Mouse (Mus musculus): ENCODE results near the gene Ankrd13b. TPM values are rescaled to one million over a fixed set of nuclear protein-coding genes. Genes with fewer than 3 reads are reported as not detected.

The Ankrd13b gene
- total and polyA plus RNA-seq, 3 experiments: 22.6 to 54.0 TPM; not detected in 1

- Histone ChIP-seq H3K27ac (ENCODE audit: control insufficient read depth, low read depth, low read length) (no peak overlapping the region), H3K4me1 (ENCODE audit: control insufficient read depth in 1 of 2, insufficient read depth in 2 of 2, low read length in 2 of 2) (peaks cover 23 to 29% of the 10 kb centered on the region in 2 experiments)
- no peak for DNase-seq (ENCODE audit: low read depth, low spot score)
Observed at GRCm38 (mm10) chr11:77442186-77443170, 47.0 kb downstream of the Ankrd13b start.

GRCm38 (mm10) chr11:77441020-77441419 lies 48.5 kb downstream of the Ankrd13b start:
- no peak for TF ChIP-seq MYB (IDR thresholded peaks at IDR 0.05; ENCODE audit: low read depth, low read length)
- Histone ChIP-seq H3K4me3 (ENCODE audit: control insufficient read depth in 1 of 2, insufficient read depth in 1 of 2, low read depth in 2 of 2, low read length in 2 of 2) (no peak overlapping the region), H3K36me3 (ENCODE audit: control insufficient read depth in 1 of 2, insufficient read depth in 2 of 2, low read length in 2 of 2) (peaks cover 8 to 22% of the 10 kb centered on the region in 2 experiments), H3K9me3 (replicated peaks; ENCODE audit: insufficient read depth, low read length) (no peaks in the 10 kb centered on the region), H3K79me2 (ENCODE audit: control insufficient read depth, insufficient read depth, low read length, poor library complexity) (no peaks in the 10 kb centered on the region), H3K27me3 (ENCODE audit: control insufficient read depth in 1 of 2, insufficient read depth in 2 of 2, low read length in 2 of 2) (no peaks in the 10 kb centered on the region), H3K4me1 (ENCODE audit: control insufficient read depth in 1 of 2, insufficient read depth in 2 of 2, low read length in 2 of 2) (peaks cover 16 to 20% of the 10 kb centered on the region in 2 experiments), H3K9ac (ENCODE audit: control insufficient read depth, low read depth, low read length, poor library complexity, severe bottlenecking) (no peak overlapping the region), H3K27ac (ENCODE audit: control insufficient read depth, low read depth, low read length) (no peak overlapping the region)
- no peak for DNase-seq (ENCODE audit: low read depth, low spot score)

More at GRCm38 (mm10) chr11:77442186-77443170, 47.0 kb downstream of the Ankrd13b start:
- no peak overlapping the region for H3K9ac ChIP-seq (ENCODE audit: control insufficient read depth, low read depth, low read length, poor library complexity, severe bottlenecking)
- TF ChIP-seq POLR2AphosphoS5 (IDR thresholded peaks at IDR 0.05; ENCODE audit: borderline replicate concordance, low read depth, low read length) (no peak), CTCF (IDR thresholded peaks at IDR 0.05 in 2 of 3, conservative IDR thresholded peaks at IDR 0.05 in 1 of 3; ENCODE audit: control insufficient read depth in 1 of 3, insufficient read depth in 1 of 3, low read depth in 2 of 3, low read length in 3 of 3, poor library complexity in 1 of 3, severe bottlenecking in 1 of 3) (no peak), BHLHE40 (IDR thresholded peaks at IDR 0.05; ENCODE audit: borderline replicate concordance, low read depth, low read length) (no peak), POLR2A (IDR thresholded peaks at IDR 0.05; ENCODE audit: control insufficient read depth in 1 of 2, insufficient read depth in 1 of 2, low read depth in 1 of 2, low read length in 2 of 2, poor library complexity in 1 of 2) (no peak), TCF12 (IDR thresholded peaks at IDR 0.05; ENCODE audit: low read depth, low read length) (no peak), POLR2AphosphoS2 (IDR thresholded peaks at IDR 0.05; ENCODE audit: low read length) (no peak), ZMIZ1 (IDR thresholded peaks at IDR 0.05; ENCODE audit: low read depth, low read length) (no peak), E2F4 (IDR thresholded peaks at IDR 0.05; ENCODE audit: borderline replicate concordance, low read depth, low read length) (no peak), MEF2A (IDR thresholded peaks at IDR 0.05; ENCODE audit: extremely low read depth, insufficient replicate concordance, low read depth, low read length, poor library complexity, severe bottlenecking) (no peak)
- no peaks in the 10 kb centered on the region for H3K9me3 ChIP-seq (replicated peaks; ENCODE audit: insufficient read depth, low read length)
- H3K4me3 ChIP-seq (ENCODE audit: control insufficient read depth in 1 of 2, insufficient read depth in 1 of 2, low read depth in 2 of 2, low read length in 2 of 2): no peak overlapping the region
- H3K27me3 ChIP-seq (ENCODE audit: control insufficient read depth in 1 of 2, insufficient read depth in 2 of 2, low read length in 2 of 2): no peaks in the 10 kb centered on the region
- no peaks in the 10 kb centered on the region for H3K79me2 ChIP-seq (ENCODE audit: control insufficient read depth, insufficient read depth, low read length, poor library complexity)
- peaks cover 8 to 33% of the 10 kb centered on the region in 2 experiments for H3K36me3 ChIP-seq (ENCODE audit: control insufficient read depth in 1 of 2, insufficient read depth in 2 of 2, low read length in 2 of 2)

- H3K36me3 ChIP-seq (ENCODE audit: control insufficient read depth in 1 of 2, insufficient read depth in 2 of 2, low read length in 2 of 2): peaks cover 8 to 12% of the 10 kb centered on the region in 2 experiments
- no peak for TF ChIP-seq ZMIZ1 (IDR thresholded peaks at IDR 0.05; ENCODE audit: low read depth, low read length)
- no peak for TF ChIP-seq CHD1 (IDR thresholded peaks at IDR 0.05; ENCODE audit: low read depth, low read length)
- no peak for TF ChIP-seq SIN3A (IDR thresholded peaks at IDR 0.05; ENCODE audit: low read length)
- TF ChIP-seq NELFE (IDR thresholded peaks at IDR 0.05; ENCODE audit: low read depth, low read length): no peak
- no peak for TF ChIP-seq RAD21 (IDR thresholded peaks at IDR 0.05; ENCODE audit: low read depth, low read length)
- TF ChIP-seq TAL1 (IDR thresholded peaks at IDR 0.05; ENCODE audit: low read length): no peak
- no peak for TF ChIP-seq USF1 (IDR thresholded peaks at IDR 0.05; ENCODE audit: low read depth, low read length)
- no peak for TF ChIP-seq CHD2 (IDR thresholded peaks at IDR 0.05; ENCODE audit: low read length)
- TF ChIP-seq NRF1 (IDR thresholded peaks at IDR 0.05; ENCODE audit: insufficient read depth, low read depth, low read length, poor library complexity, severe bottlenecking): no peak
- H3K27me3 ChIP-seq (ENCODE audit: control insufficient read depth in 1 of 2, insufficient read depth in 2 of 2, low read length in 2 of 2): no peaks in the 10 kb centered on the region
- H3K9ac ChIP-seq (ENCODE audit: control insufficient read depth, low read depth, low read length, poor library complexity, severe bottlenecking): no peak overlapping the region
- DNase-seq (ENCODE audit: low read depth, low spot score): no peak
- no peak overlapping the region for H3K4me3 ChIP-seq (ENCODE audit: control insufficient read depth in 1 of 2, insufficient read depth in 1 of 2, low read depth in 2 of 2, low read length in 2 of 2)
- H3K79me2 ChIP-seq (ENCODE audit: control insufficient read depth, insufficient read depth, low read length, poor library complexity): no peaks in the 10 kb centered on the region
- H3K27ac ChIP-seq (ENCODE audit: control insufficient read depth, low read depth, low read length): no peak overlapping the region
- peaks cover 9 to 11% of the 10 kb centered on the region in 2 experiments for H3K4me1 ChIP-seq (ENCODE audit: control insufficient read depth in 1 of 2, insufficient read depth in 2 of 2, low read length in 2 of 2)
- no peaks in the 10 kb centered on the region for H3K9me3 ChIP-seq (replicated peaks; ENCODE audit: insufficient read depth, low read length)
Observed at GRCm38 (mm10) chr11:77440081-77440480, 49.4 kb downstream of the Ankrd13b start.
